Mouse (Mus musculus) limb, embryonic 13.5 days (tissue): Measurements from ENCODE around the gene Cd82. TPM values are rescaled to one million over a fixed set of nuclear protein-coding genes. Genes with fewer than 3 reads are reported as not detected.

ENCODE experiments used
- ATAC-seq: fragments of 200-750 bp; cut with Nextera tagmentation; 2 replicates; pipeline ENCODE4 v1.8.0; 2017; ENCODE audit warnings: low read depth, moderate number of reproducible peaks, moderate TSS enrichment; ENCODE audit not compliant: low FRiP score
- H3K27ac ChIP-seq: fragments of 300-500 bp; sonication (generic); 2 replicates; pipeline ENCODE4 v1.5.1; 2015; ENCODE audit warnings: inconsistent platforms, mild to moderate bottlenecking, moderate library complexity
- H3K27me3 ChIP-seq: fragments of 300-500 bp; sonication (generic); 2 replicates; pipeline ENCODE4 v1.6.1; 2015; ENCODE audit warnings: mild to moderate bottlenecking, inconsistent platforms
- H3K36me3 ChIP-seq: fragments of 300-500 bp; sonication (generic); 2 replicates; pipeline ENCODE4 v1.6.1; 2015; ENCODE audit warnings: inconsistent platforms, mild to moderate bottlenecking, moderate library complexity
- H3K4me1 ChIP-seq: fragments of 300-500 bp; sonication (generic); 2 replicates; pipeline ENCODE4 v1.6.1; 2015; ENCODE audit warnings: inconsistent platforms
- H3K4me2 ChIP-seq: fragments of 300-500 bp; sonication (generic); replicated peaks from 2 replicates; pipeline ENCODE4 v1.6.1; 2015; ENCODE audit warnings: inconsistent platforms, mild to moderate bottlenecking, moderate library complexity
- H3K4me3 ChIP-seq: fragments of 300-500 bp; sonication (generic); 2 replicates; pipeline ENCODE4 v1.5.1; 2015; ENCODE audit warnings: moderate library complexity, mild to moderate bottlenecking, inconsistent platforms
- H3K9ac ChIP-seq: fragments of 300-500 bp; sonication (generic); 2 replicates; pipeline ENCODE4 v1.6.1; 2015; ENCODE audit warnings: mild to moderate bottlenecking, inconsistent platforms
- H3K9me3 ChIP-seq: fragments of 300-500 bp; sonication (generic); 2 replicates; pipeline ENCODE4 v1.6.1; 2016; ENCODE audit warnings: inconsistent platforms
- WGBS: fragments of 180-500 bp; shearing (Covaris S2); methylation state at CpG from one replicate; pipeline ENCODE4 v1.1.7; 2015; 5-methylcytosine and 5-hydroxymethylcytosine counted together
- polyA plus RNA-seq: library from polyadenylated mRNA; unstranded; fragments of >200 nt; fragmentation: Nextera tagmentation; extraction: Ambion mirVana; gene quantifications from 2 replicates; pipeline ENCODE4 v1.2.1, GENCODE M21; 2015

The Cd82 gene
- polyA plus RNA-seq, 1 experiment from 2014 or later: 29.5 TPM

DNA sequence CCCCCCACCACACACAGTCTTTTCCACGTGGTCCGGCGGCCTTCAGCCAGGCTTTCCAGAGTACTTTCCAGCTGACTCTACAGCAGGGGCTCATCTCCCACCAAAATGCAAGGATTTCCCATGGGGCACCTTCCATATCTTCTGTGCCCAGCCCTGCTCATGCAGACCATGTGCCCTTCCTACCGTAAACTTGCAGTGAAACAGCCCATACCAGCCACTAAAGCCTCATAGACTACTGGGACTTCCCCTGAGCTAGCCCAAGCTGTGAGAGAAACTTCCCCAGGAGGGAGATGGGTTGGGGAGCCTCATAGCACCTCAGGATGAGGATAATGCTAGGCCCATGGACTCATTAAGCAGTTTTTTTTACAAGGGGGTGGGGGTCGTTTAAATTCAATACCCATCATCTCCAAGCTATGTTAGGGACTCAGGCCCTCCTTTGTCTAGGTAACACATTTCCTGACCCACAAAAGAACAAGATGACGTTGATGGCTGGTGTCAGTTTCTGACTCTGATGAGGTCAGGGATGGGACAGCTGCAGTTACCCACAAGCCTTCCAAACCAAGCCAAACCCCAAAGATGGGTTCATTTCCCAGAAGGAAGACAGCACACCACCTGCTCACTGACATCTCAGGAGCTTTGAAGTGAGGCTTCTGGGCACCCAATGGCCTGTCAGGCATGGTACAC is 2.0 kb downstream of the Cd82 start:
- Histone ChIP-seq H3K4me3 (peak overlapping the region; percentile 54), H3K36me3 (no peaks in the 10 kb centered on the region), H3K4me2 (peak overlapping the region; percentile 93), H3K9me3 (no peaks in the 10 kb centered on the region), H3K27me3 (peaks cover 9% of the 10 kb centered on the region; the same call in 1 of the 2 replicates), H3K27ac (no peak overlapping the region), H3K4me1 (peaks cover 28% of the 10 kb centered on the region), H3K9ac (no peak overlapping the region)
- WGBS: 82% methylated on average over 6 of the region's 6 CpGs
- ATAC-seq: no peak

GRCm38 (mm10) chr2:93459208-93459920 is 3.6 kb downstream of the Cd82 start:
- whole genome bisulfite sequencing: 71% methylated on average over 7 of the region's 7 CpGs
- Histone ChIP-seq H3K9ac (peak overlapping the region; percentile 4; the same call in 1 of the 2 replicates), H3K27ac (no peak overlapping the region), H3K4me2 (no peak overlapping the region; the same call in 1 of the 2 replicates), H3K9me3 (no peaks in the 10 kb centered on the region), H3K27me3 (peaks cover 9% of the 10 kb centered on the region; the same call in 1 of the 2 replicates), H3K36me3 (no peaks in the 10 kb centered on the region), H3K4me3 (no peak overlapping the region), H3K4me1 (peaks cover 35% of the 10 kb centered on the region)
- ATAC-seq: no peak

DNA sequence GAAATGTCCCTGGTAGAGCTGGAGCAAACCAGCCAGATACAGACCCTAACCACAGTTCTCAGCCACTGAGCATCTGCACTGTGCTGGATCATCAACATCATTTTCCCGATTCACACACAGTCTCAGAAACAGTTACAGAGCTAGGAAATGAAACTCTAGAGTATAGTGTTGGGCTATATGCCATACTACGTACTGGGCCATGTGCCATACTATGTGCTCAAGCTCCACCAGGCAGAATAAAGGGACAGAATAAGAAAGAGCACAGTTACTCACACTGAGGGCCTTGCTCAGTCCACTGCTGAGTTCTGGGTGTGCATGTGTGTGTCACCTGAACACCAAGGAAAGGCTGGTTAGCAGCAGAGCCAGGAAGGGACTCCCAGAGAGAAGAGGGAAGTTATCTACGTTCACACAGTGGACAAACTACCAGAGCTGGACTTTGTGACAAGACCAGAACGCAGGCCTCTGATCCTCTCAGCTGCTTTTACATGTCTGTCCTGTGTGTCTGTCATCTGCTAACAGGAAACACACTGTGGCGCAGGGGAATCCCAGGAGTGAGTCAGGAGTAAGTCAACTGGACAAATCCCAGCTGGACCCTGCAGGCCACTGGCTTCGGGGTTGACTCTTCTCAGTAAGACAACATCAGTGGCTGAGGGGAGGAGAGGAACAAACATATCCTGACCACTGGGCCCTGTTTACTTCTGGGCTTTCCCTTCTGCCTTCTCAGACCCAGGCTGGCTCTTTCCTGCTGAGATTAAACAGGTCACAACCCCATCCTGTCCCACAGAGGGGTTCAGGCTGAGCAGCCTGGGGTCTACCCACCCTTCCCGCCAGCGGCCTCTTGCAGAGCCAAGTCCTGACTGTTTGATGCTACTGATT is 4.4 kb downstream of the Cd82 start:
- H3K4me1 ChIP-seq: peaks cover 41% of the 10 kb centered on the region
- H3K27me3 ChIP-seq: peaks cover 9% of the 10 kb centered on the region; the same call in 1 of the 2 replicates
- no peaks in the 10 kb centered on the region for H3K36me3 ChIP-seq
- H3K4me3 ChIP-seq: no peak overlapping the region
- 61% methylated on average over 8 of the region's 8 CpGs for WGBS
- ATAC-seq: no peak
- H3K4me2 ChIP-seq: no peak overlapping the region; the same call in 1 of the 2 replicates
- no peaks in the 10 kb centered on the region for H3K9me3 ChIP-seq
- no peak overlapping the region for H3K27ac ChIP-seq
- H3K9ac ChIP-seq: peak overlapping the region; percentile 4; the same call in 1 of the 2 replicates

GRCm38 (mm10) chr2:93457426-93458130 is 5.4 kb downstream of the Cd82 start:
- peaks cover 41% of the 10 kb centered on the region for H3K4me1 ChIP-seq
- no peak for ATAC-seq
- WGBS: 80% methylated on average over 6 of the region's 6 CpGs
- H3K27ac ChIP-seq: no peak overlapping the region
- H3K9me3 ChIP-seq: no peaks in the 10 kb centered on the region
- peaks cover 9% of the 10 kb centered on the region; the same call in 1 of the 2 replicates for H3K27me3 ChIP-seq
- no peaks in the 10 kb centered on the region for H3K36me3 ChIP-seq
- no peak overlapping the region for H3K9ac ChIP-seq
- no peak overlapping the region for H3K4me3 ChIP-seq
- H3K4me2 ChIP-seq: no peak overlapping the region

DNA sequence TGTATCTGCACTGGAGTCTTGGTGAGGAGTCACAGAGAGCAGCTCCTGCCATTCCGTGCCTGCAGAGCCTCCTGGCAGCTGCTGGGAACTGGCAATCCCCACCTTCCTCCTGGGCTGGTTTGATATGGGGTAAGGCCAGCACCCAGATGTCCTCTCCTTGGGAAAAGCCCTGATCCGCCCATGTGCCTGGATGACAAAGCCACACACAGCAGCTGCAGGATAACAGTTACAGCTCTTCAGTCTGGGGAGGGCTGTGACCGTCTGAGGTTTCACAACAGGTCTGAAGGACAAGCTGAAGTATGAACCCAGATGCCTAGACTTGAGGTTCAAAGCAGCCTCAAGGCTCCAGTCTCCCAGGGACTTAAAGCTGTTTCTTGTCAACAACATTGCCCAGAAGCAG is 6.8 kb downstream of the Cd82 start:
- H3K27ac ChIP-seq: no peak overlapping the region
- no peak overlapping the region for H3K9ac ChIP-seq
- peaks cover 44% of the 10 kb centered on the region for H3K4me1 ChIP-seq
- peaks cover 4% of the 10 kb centered on the region; the same call in 1 of the 2 replicates for H3K27me3 ChIP-seq
- H3K4me3 ChIP-seq: no peak overlapping the region
- no peak for ATAC-seq
- WGBS: 50% methylated on average over 3 of the region's 3 CpGs
- no peaks in the 10 kb centered on the region for H3K9me3 ChIP-seq
- no peak overlapping the region for H3K4me2 ChIP-seq
- no peaks in the 10 kb centered on the region for H3K36me3 ChIP-seq

DNA sequence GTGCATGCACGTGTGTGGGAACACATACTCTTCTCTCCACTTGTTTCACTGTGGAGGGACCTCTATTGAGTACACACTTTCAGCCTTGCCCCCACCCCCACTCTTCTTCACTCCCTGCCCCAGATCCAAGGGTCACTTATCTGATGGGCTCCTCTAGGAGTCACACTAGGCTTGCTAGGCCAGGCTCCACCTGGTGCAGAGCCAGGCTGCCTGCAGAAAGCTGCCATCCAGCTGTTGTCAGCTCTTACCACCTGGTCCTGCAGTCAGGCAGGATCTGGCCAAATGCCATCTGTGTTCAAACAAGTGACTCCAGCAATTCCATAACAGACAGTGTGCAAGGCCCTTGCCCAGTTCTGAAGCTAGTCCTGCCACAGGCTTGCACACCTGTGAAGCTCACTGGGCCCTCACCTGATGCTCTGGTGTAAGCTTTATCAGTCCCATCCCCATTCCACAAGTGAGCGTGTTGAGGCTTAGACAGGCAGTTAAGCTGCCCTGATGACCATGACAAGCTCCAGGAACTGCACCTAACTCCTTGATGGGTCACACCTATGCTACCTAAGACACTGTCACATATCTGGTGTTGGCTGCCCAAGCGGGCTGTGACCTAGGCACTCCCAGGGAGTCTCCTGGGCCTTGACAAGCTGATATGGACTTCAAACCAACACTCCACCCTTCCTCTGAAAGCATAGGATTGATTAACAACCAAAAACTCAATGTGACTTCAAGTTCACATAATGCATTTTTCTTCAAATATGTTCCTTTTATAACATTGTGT is 7.9 kb downstream of the Cd82 start:
- H3K4me1 ChIP-seq: peaks cover 48% of the 10 kb centered on the region
- H3K9ac ChIP-seq: no peak overlapping the region
- no peak overlapping the region for H3K4me3 ChIP-seq
- H3K27me3 ChIP-seq: no peaks in the 10 kb centered on the region
- H3K4me2 ChIP-seq: no peak overlapping the region
- ATAC-seq: no peak
- H3K27ac ChIP-seq: no peak overlapping the region
- H3K36me3 ChIP-seq: no peaks in the 10 kb centered on the region
- no peaks in the 10 kb centered on the region for H3K9me3 ChIP-seq
- whole genome bisulfite sequencing: 66% methylated on average over 3 of the region's 3 CpGs

DNA sequence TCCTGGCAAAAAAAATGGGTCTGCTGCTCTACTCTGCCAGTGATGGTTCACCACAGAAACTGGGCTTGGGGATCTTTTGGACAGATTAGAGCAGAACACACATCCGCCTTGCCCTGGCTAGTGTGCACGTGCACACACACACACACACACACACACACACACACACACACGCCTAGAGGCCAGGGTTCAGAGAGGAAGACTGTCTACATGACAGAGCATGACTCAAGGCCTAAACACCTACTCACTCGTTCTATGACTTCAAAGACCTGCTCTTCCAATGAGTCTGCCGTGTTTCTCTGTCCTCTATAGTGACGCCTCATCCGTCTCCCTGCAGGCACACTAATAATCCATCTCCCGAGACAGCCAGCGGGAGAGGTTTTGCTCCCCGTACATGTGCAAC is 8.6 kb downstream of the Cd82 start:
- no peak overlapping the region for H3K4me3 ChIP-seq
- peaks cover 51% of the 10 kb centered on the region for H3K4me1 ChIP-seq
- WGBS: 44% methylated on average over 10 of the region's 10 CpGs
- no peak for ATAC-seq
- H3K27me3 ChIP-seq: no peaks in the 10 kb centered on the region
- no peak overlapping the region for H3K9ac ChIP-seq
- no peaks in the 10 kb centered on the region for H3K36me3 ChIP-seq
- H3K4me2 ChIP-seq: no peak overlapping the region
- no peaks in the 10 kb centered on the region for H3K9me3 ChIP-seq
- no peak overlapping the region for H3K27ac ChIP-seq

- Histone ChIP-seq H3K4me2 (no peak overlapping the region), H3K27me3 (no peaks in the 10 kb centered on the region), H3K9me3 (no peaks in the 10 kb centered on the region), H3K27ac (no peak overlapping the region), H3K4me1 (peaks cover 48% of the 10 kb centered on the region), H3K9ac (no peak overlapping the region), H3K36me3 (no peaks in the 10 kb centered on the region), H3K4me3 (no peak overlapping the region)
- WGBS: 74% methylated on average over 4 of the region's 4 CpGs
- no peak for ATAC-seq
Observed at GRCm38 (mm10) chr2:93453046-93453445, 9.9 kb downstream of the Cd82 start.

DNA sequence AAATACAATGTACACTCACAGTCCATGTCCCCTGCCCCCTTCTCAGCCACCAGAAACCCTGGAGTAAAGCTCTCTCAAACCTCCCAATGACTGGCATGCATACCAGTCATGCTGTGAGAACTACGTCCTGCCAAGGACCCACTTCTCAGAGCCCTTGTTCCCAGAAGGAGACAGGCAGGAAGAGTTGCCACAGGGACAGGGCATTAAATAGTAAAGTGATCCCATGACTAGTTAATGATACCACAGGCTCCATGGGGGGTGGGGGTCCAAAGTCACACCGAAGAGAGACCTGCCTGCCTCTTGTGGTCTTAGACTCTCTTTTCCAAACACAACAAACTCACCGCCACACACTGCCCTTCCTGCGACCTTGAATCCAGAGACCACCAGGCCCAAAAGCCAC is 10.4 kb downstream of the Cd82 start:
- no peak overlapping the region for H3K4me2 ChIP-seq
- WGBS: 69% methylated on average over 4 of the region's 4 CpGs
- no peak overlapping the region for H3K4me3 ChIP-seq
- H3K4me1 ChIP-seq: peaks cover 44% of the 10 kb centered on the region
- H3K36me3 ChIP-seq: no peaks in the 10 kb centered on the region
- no peak for ATAC-seq
- no peak overlapping the region for H3K27ac ChIP-seq
- H3K27me3 ChIP-seq: no peaks in the 10 kb centered on the region
- H3K9me3 ChIP-seq: no peaks in the 10 kb centered on the region
- H3K9ac ChIP-seq: no peak overlapping the region

DNA sequence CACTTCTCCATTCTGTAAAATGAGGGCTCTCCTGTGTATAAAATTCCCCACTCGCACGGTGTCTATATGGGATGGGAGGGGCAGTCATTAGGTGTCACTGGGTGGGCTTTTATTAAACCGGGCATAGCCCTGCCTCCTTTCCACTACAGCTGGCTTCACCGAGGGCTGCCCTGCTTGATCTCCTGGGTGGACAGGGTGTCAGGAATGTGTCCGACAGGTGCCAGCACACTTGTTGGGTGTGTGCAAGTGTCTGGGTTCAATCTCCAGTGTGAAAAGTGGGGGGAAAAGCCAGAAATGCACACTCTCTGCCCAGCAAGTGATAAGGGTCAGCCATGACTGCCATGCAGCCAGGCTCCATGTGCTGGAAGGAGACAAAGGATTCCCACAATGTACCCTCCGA is 10.9 kb downstream of the Cd82 start:
- Histone ChIP-seq H3K27ac (no peak overlapping the region), H3K4me1 (peaks cover 47% of the 10 kb centered on the region)
- WGBS: 44% methylated on average over 6 of the region's 6 CpGs

More for the DNA sequence above, 10.9 kb downstream of the Cd82 start:
- H3K4me3 ChIP-seq: no peak overlapping the region
- H3K36me3 ChIP-seq: no peaks in the 10 kb centered on the region
- H3K27me3 ChIP-seq: no peaks in the 10 kb centered on the region
- no peak for ATAC-seq
- no peaks in the 10 kb centered on the region for H3K9me3 ChIP-seq
- H3K4me2 ChIP-seq: no peak overlapping the region
- no peak overlapping the region for H3K9ac ChIP-seq
